Mouse (Mus musculus) CD8-positive naive resting alpha-beta T cell, adult 2 months (primary cell): ENCODE results near the gene Zfp9.

ENCODE experiments used
- DNase-seq, 2 experiments: peaks; one replicate each; pipeline ENCODE4 v3.0.0; 2022; ENCODE audit warnings: low read depth in 2 of 2, low spot score in 2 of 2

Gene Zfp9

DNA sequence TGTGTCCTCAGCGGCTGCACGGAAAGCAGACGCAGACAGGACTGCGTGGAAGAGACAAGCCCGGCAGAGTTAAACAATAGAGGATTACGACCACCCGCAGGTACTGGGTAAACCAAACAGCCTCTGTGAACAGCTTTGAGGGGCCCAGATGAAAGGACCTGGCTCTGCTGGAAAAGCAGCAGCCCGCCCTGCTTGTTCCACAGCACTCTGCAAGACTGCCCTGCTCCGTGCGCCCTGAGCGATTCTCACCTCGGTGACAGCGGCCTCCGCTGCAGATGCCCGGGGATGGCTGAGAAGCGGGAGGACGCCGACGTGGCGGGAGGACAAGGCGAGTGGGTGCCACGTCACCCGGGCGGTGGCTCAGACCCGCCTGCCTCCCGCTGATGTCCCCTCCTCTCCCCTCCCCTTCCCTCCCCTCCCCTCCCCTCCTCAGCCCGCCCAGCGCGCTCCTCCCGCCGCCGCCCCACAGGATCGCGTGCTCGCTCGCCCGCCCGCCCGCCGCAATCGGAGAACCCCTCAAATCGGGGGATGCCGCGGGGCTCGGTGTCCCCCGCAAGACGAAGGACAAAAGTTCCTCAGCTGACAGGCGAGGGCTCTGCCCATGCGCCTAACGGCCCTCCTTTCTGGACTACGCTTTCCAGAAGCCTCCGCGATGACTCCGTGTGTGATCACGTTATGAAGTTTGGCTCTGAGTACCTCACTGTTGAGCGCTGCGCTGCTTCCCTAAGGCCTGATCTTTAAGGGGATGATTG lies at the start of gene Zfp9:
Zfp9 (minus strand) TSS at position 364 of the 752 bp plus-strand sequence.
- DNase-seq: no peak

DNA sequence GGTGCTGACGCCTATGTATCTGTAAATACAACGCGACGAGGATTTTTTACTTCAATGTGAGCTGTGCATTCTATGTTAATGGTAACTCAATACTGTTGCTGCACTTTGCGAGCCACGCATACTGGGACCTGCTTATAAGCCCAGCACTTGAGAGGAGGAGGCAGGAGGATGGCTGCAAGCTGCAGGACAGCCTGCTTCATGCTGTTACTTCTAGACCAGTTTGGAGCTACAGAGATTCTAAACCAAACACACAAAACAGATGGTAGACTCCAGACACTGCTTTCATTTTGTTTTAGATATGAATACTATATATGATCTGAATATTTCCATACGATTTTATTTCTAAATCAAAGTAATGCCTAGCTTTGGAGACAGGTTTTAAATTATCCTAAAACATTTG lies 41.5 kb upstream of the Zfp9 start:
- no peak for DNase-seq

DNA sequence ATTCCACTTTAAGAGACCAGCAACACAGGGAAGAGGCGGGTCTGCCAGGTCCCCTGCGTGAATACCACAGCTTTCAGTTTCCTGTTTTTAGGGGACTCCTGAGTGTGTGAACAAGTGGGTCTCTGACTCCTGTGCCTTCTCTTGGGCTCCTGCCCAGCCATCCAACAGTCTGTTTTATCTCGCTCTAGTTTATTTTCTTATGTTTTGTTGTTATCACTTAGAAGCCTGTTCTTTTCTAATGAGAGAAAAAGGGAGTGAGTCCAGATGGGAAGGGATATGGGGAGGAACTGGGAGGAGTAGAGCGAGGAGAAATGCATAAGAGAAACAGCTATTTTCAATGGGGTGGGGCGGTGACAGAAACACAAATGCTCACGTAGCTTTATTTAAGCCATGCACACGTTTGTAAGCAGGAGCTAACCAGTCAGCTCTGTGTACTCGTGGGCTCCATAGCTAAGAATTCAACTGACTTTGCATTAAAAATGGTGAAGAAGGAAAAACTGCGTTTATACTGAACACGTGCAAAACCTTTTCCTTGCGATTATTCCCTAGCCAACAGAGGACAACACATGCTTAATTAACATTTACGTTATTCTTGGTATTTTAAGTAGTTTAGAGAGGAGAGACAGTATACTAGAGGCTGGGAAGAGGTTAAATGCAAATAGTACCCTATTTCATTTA lies 34.4 kb upstream of the Zfp9 start:
- no peak for DNase-seq

- DNase-seq: no peak
Observed at GRCm38 (mm10) chr6:118499010-118499409, 19.9 kb upstream of the Zfp9 start.

DNA sequence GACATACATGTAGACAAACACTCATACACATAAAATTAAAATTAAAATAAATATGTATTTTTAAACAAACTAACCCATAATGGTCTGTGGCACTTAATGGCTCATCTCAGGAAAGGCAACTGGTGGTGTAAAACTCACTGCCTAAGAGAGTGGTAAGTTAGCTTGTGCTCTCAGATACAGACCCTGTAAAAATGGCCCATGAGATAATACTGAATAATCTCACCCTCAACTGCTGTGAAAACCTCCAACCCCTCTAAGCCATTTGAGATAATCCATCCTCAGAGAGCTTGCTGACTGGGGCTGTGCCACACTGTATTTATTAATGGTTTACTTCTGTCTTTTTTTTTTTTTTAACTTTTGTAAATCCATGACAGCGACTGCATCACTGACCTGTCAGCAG lies 3.0 kb upstream of the Zfp9 start:
- DNase-seq: no peak

DNA sequence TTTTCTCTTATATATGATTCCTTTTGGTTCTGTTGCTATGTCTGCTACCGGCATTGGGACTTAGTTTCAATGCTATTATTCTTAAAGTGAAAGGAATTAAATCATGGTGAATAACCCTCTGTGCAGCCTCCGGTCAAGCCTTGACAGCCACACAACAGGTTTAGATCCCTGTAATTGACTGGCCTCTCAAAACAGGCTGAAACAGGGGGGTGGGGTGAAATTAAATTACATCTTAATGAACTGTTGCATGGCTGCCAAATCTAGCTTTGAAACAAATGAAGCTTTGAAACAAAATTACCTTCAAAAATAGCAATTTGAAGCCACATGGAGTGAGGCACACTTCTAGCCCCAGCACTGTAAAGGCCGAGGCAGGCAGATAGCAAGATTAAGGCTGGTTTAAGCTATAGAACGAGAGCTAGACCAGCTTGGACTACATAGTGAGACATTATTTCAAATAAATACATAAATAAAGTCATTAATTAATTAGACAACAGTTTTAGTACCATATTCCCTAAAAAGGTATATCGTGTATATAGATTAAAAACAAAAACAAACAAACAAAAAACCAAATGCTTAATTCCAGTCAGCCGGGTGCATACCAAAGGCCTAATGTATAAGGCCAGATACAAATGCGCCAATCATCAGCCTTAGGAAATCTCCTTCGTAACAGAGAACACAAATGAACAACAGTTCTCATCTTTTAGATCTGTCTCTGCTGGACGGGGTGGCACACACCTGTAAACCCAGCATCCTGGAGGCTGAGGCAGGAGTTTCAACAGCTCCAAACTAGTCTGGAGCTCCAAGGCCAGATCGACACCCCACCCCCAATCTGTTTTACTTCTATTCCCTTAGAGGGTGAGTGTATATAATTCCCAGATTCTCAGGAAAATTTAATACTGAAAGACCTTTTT lies 990 bp downstream of the Zfp9 start:
- no peak for DNase-seq

- no peak for DNase-seq
Observed at GRCm38 (mm10) chr6:118462069-118462705, 16.9 kb downstream of the Zfp9 start.

- DNase-seq: no peak
Observed at GRCm38 (mm10) chr6:118457726-118458125, 21.4 kb downstream of the Zfp9 start.

DNA sequence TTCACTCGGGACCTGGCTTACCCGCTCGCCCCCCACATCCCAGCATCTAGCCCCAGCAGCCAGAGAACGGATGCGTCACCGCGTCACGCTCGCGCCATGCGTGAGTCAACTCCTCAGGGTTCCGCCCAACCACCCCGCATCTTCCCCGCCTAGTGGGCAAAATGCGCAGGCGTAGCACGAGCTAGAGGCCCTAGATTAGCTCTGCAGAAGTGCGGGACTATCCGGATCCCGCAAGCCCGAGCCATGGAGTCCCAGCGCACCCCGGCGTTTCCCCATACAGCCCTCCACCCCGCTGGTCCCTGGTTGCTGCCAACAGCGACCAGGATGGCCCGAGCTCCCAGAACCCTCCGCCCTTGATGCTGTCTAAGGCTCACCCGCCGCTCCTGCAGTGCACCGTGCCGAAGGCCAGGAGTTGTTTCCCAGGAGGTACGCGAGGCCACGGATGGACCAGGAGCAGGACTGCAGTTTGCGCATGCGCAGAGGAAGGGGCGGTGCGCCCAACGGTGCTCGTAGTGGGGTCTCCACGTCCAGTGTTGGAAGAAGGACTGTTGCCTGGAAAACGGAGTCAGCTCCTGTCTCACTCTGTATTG lies 24.0 kb downstream of the Zfp9 start, which contains the start of gene Zfp248:
Zfp248 (minus strand) TSS at position 487 of the 590 bp plus-strand sequence.
- peak; percentile 68 to 77 for DNase-seq

- no peak for DNase-seq
Observed at GRCm38 (mm10) chr6:118454452-118454851, 24.7 kb downstream of the Zfp9 start.

DNA sequence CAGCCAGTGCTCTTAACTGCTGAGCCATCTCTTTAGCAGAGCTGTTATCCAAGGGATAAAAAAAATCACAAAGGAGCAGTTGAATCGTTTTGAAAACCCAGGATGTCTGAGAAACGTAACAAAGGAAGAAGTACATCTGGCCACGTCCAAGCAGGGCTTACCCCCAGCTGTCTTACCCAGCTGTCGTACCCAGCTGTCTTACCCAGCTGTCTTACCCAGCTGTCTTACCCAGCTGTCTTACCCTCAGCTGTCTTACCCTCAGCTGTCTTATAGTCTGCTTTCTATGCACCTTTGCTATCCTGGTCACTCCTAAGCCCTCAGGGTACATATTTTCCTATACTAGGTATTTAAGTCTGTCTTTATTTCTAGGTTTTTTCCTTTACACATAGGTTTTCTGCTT lies 47.6 kb downstream of the Zfp9 start:
- no peak for DNase-seq

DNA sequence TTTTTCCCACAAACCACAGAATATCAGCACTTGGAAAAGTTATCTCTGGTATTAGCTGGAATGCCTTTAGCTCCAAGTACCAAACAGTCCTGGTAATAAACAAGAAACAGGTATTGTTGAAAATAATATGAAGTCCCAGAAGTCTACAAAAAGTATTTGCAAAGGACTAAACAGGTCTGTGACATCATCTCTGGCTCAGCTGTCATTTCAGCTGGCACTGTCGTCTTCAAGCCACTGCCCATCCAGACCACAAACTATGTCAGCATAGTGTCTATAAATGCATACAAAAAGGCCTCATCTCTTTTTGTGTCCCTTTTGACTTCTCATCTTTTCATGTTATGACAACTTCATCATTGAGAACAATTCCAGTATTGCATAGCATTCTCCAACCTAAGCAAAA lies 52.5 kb downstream of the Zfp9 start:
- no peak for DNase-seq

DNA sequence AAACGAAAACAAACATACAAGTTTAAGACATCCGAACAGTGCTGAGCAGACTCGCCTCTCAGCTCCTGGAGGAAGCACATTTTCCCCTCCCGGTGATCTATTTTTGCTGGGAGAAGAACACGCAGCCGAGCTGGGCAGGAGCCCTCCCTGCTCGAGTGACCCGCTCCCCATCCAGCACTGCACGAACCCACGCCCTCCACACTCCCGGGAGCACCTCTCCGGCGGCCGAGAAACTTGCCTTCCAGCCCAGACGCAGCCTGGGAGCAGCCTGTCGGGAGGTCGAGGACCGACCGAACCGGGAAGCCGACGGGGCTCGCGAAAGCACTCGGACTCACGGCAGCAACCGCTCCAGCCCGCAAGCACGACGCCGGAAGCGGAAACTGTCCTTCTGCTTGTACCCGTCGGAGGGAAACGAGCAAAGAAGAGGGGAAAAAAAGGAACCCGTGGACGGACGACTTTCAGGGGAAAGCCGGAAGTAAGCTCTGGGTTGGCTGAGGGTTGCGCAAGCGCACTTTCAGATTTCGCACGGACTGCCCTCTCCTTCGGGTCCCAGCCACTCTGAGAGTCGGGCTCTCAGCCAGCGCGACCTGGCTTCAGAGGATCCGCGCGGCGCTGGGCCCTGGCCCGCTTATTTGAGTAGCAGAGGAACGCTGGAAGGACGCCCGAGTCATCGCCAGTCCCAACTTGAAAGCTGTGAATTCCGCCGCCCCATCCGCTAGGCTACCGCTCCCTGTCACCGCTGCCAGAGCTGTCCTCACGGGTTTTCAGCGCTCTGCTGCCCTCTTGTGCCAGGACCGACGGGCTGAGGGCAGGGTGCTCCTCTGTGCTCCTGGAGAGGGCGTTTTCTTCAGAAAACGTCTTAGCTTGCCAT lies 59.8 kb downstream of the Zfp9 start, which contains the start of gene Bms1:
Bms1 (minus strand) TSS at position 425 of the 871 bp plus-strand sequence.
- DNase-seq: peak; percentile 87 to 93
